Mouse (Mus musculus) ES-Bruce4 (cell line): Measurements from ENCODE around the gene Sgms1.

Experiments
- CTCF ChIP-seq: IDR thresholded peaks from one replicate; pipeline ENCODE4 v1.8.1; 2011; ENCODE audit warnings: low read depth, low read length
- EP300 ChIP-seq: IDR thresholded peaks from 2 replicates; pipeline ENCODE4 v1.6.1; 2011; ENCODE audit warnings: low read depth, low read length; ENCODE audit not compliant: insufficient read depth
- POLR2A ChIP-seq: IDR thresholded peaks from one replicate; pipeline ENCODE4 v1.8.1; 2011; ENCODE audit warnings: low read length; ENCODE audit not compliant: insufficient read depth

DNA sequence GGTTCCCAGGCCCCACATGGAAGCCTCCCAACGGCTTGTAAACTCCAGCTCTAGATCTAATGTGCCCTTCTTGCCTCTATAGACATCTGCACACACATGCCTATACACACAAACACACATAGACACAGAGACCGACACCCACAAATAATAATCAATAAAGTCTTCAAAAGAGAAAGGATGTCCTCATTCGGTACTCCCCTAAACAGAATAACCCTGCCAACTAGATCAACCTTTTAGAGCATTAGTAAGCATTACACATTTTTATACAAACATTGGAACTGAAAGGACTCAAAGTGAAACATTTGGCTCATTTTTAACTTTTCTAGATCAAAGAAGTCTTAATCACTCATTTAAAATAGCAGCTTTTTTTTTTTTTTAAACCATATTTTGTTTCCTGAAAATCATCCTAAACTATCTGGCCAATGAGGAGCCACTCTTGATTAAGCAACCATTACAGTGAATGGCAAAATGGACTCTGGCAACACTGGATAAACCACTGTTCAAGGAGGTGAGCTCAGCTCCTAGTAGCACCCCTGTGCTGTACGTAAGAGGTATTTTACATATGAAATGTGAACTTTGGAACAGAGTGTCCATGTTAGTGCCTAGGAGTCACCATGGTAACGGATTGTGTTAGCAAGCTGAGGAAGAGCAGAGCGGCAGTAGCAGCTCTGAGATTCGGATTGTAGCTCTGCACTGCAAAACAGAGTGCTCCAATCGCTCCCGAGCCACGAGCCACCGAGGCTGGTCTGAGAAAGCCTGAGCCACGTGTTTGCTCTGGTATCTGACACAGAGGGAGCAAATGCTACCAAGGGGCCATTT, 30.6 kb downstream of the Sgms1 start:
- TF ChIP-seq CTCF (no peak), POLR2A (no peak), EP300 (no peak)
